Mouse (Mus musculus) neutrophil, adult 83 days (primary cell): ENCODE data around the gene Rab32. TPM values are rescaled to one million over a fixed set of nuclear protein-coding genes. Genes with fewer than 3 reads are reported as not detected.

Experiments used
- total RNA-seq, 2 experiments: library from RNA; stranded (reverse); gene quantifications; one replicate each; pipeline ENCODE4 v1.2.4; 2023

Rab32 gene
- 10 to 100 TPM; 76.8 to 80.1 TPM for total RNA-seq

DNA sequence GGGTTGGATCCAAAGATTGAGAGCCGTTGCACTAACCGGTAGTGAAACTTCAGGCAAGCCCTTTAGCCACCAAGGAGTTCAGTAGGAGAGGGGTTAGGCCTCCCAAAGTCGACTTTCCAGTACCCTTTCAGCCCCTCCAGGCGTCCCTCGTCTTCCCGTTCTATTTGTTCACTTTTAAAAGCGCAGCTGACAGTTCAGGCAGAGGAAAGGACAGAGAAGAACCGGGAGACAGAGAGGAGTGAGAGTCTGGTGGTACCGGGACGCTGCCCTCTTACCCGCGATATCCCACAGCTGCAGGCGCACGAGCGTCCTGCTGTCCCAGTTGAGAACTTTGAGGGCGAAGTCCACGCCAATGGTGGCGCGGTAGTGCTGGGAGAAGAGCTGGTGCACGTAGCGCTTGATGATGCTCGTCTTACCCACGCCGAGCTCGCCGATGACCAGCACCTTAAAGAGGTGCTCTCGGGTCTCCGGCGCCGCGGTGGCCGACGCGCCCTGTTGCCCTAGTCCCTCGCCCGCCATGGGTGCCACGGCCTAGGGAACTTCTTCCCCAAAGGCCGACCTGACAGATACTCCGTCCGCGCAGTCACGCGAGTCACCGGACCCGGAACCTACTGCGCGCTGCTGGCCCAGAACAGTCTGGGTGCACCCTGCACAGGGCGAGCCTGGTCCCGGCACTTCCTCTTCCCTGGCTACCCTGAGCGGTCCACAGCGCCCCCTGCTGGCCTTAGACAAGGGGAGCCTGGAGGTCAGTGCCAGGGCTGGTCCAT, at the start of gene Rab32:
TSS of gene Rab32 (minus strand) at position 696 of the 767 bp plus-strand sequence.

Other genes with a start within 250 kb of the Rab32 start
- under 1 TPM; 0.51 to 0.59 TPM for gene Adgb, start 85.9 kb downstream of the Rab32 start, total RNA-seq
- not detected for gene Gm10944, start 123.1 kb upstream of the Rab32 start, total RNA-seq